Mouse (Mus musculus): ENCODE measurements around the gene Adamts3. TPM values are rescaled to one million over a fixed set of nuclear protein-coding genes. Genes with fewer than 3 reads are reported as not detected.

Adamts3 gene
- polyA plus RNA-seq, 1 experiment from 2014 or later, result 0.51 TPM

GRCm38 (mm10) chr5:89678148-89678547, 205.0 kb downstream of the Adamts3 start:
- Histone ChIP-seq H3K9me3 (ENCODE audit: low read length) (no peaks in the 10 kb centered on the region), H3K4me2 (ENCODE audit: low read depth, low read length) (no peak overlapping the region), H3K4me1 (ENCODE audit: insufficient read depth) (no peaks in the 10 kb centered on the region), H3K27ac (ENCODE audit: low read depth) (no peak overlapping the region), H3K36me3 (replicated peaks; ENCODE audit: insufficient read depth, low read length) (no peaks in the 10 kb centered on the region), H3K9ac (replicated peaks) (no peak overlapping the region), H3K27me3 (ENCODE audit: insufficient read depth, low read length) (no peaks in the 10 kb centered on the region), H3K4me3 (ENCODE audit: low read depth, low read length) (no peak overlapping the region)
- WGBS (ENCODE audit: insufficient replicate concordance), result 74% methylated on average over 4 of the region's 4 CpGs
- ATAC-seq, result no peak
- TF ChIP-seq EP300 (IDR thresholded peaks at IDR 0.05; ENCODE audit: low read depth) (no peak), CTCF (IDR thresholded peaks at IDR 0.05; ENCODE audit: low read depth) (no peak)
- no peak for DNase-seq

GRCm38 (mm10) chr5:89674066-89674848, 208.9 kb downstream of the Adamts3 start:
- no peak overlapping the region for H3K4me2 ChIP-seq (ENCODE audit: low read depth, low read length)
- 70% methylated on average over 9 of the region's 9 CpGs for WGBS (ENCODE audit: insufficient replicate concordance)
- H3K9me3 ChIP-seq (ENCODE audit: low read length), result no peaks in the 10 kb centered on the region
- no peaks in the 10 kb centered on the region for H3K36me3 ChIP-seq (replicated peaks; ENCODE audit: insufficient read depth, low read length)
- no peak overlapping the region for H3K4me3 ChIP-seq (ENCODE audit: low read depth, low read length)
- DNase-seq (no peak), ATAC-seq (no peak)
- H3K27me3 ChIP-seq (ENCODE audit: insufficient read depth, low read length), result no peaks in the 10 kb centered on the region
- H3K27ac ChIP-seq (ENCODE audit: low read depth), result no peak overlapping the region
- no peaks in the 10 kb centered on the region for H3K4me1 ChIP-seq (ENCODE audit: insufficient read depth)
- TF ChIP-seq EP300 (IDR thresholded peaks at IDR 0.05; ENCODE audit: low read depth), result no peak
- TF ChIP-seq CTCF (IDR thresholded peaks at IDR 0.05; ENCODE audit: low read depth), result no peak
- no peak overlapping the region for H3K9ac ChIP-seq (replicated peaks)

- H3K9ac ChIP-seq (replicated peaks), result no peak overlapping the region
These were observed 210.2 kb downstream of the Adamts3 start for GRCm38 (mm10) chr5:89672950-89673349.

GRCm38 (mm10) chr5:89654327-89654726, 228.8 kb downstream of the Adamts3 start:
- Histone ChIP-seq H3K36me3 (replicated peaks; ENCODE audit: insufficient read depth, low read length) (no peaks in the 10 kb centered on the region), H3K9me3 (ENCODE audit: low read length) (no peaks in the 10 kb centered on the region), H3K27me3 (ENCODE audit: insufficient read depth, low read length) (no peaks in the 10 kb centered on the region), H3K4me3 (ENCODE audit: low read depth, low read length) (no peak overlapping the region), H3K27ac (ENCODE audit: low read depth) (no peak overlapping the region), H3K9ac (replicated peaks) (no peak overlapping the region), H3K4me2 (ENCODE audit: low read depth, low read length) (no peak overlapping the region), H3K4me1 (ENCODE audit: insufficient read depth) (no peaks in the 10 kb centered on the region)
- 76% methylated on average over 1 of the region's 1 CpGs for WGBS (ENCODE audit: insufficient replicate concordance)
- DNase-seq (no peak), ATAC-seq (no peak)
- TF ChIP-seq EP300 (IDR thresholded peaks at IDR 0.05; ENCODE audit: low read depth), result no peak
- TF ChIP-seq CTCF (IDR thresholded peaks at IDR 0.05; ENCODE audit: low read depth), result no peak

More at GRCm38 (mm10) chr5:89672950-89673349, 210.2 kb downstream of the Adamts3 start:
- H3K4me1 ChIP-seq (ENCODE audit: insufficient read depth), result no peaks in the 10 kb centered on the region
- WGBS (ENCODE audit: insufficient replicate concordance), result 75% methylated on average over 4 of the region's 4 CpGs
- ATAC-seq (no peak), DNase-seq (no peak)
- no peak overlapping the region for H3K4me2 ChIP-seq (ENCODE audit: low read depth, low read length)
- no peaks in the 10 kb centered on the region for H3K9me3 ChIP-seq (ENCODE audit: low read length)
- H3K27ac ChIP-seq (ENCODE audit: low read depth), result no peak overlapping the region
- no peaks in the 10 kb centered on the region for H3K36me3 ChIP-seq (replicated peaks; ENCODE audit: insufficient read depth, low read length)
- H3K27me3 ChIP-seq (ENCODE audit: insufficient read depth, low read length), result no peaks in the 10 kb centered on the region
- TF ChIP-seq EP300 (IDR thresholded peaks at IDR 0.05; ENCODE audit: low read depth) (no peak), CTCF (IDR thresholded peaks at IDR 0.05; ENCODE audit: low read depth) (no peak)
- no peak overlapping the region for H3K4me3 ChIP-seq (ENCODE audit: low read depth, low read length)

- WGBS (ENCODE audit: insufficient replicate concordance), result 50% methylated on average over 2 of the region's 2 CpGs
- ATAC-seq, result no peak
- Histone ChIP-seq H3K4me2 (ENCODE audit: low read depth, low read length) (no peak overlapping the region), H3K9ac (replicated peaks) (no peak overlapping the region), H3K9me3 (ENCODE audit: low read length) (no peaks in the 10 kb centered on the region), H3K4me3 (ENCODE audit: low read depth, low read length) (no peak overlapping the region), H3K4me1 (ENCODE audit: insufficient read depth) (no peaks in the 10 kb centered on the region), H3K27me3 (ENCODE audit: insufficient read depth, low read length) (no peaks in the 10 kb centered on the region), H3K27ac (ENCODE audit: low read depth) (no peak overlapping the region), H3K36me3 (replicated peaks; ENCODE audit: insufficient read depth, low read length) (no peaks in the 10 kb centered on the region)
- TF ChIP-seq EP300 (IDR thresholded peaks at IDR 0.05; ENCODE audit: low read depth), result no peak
- no peak for TF ChIP-seq CTCF (IDR thresholded peaks at IDR 0.05; ENCODE audit: low read depth)
- no peak for DNase-seq
These were observed 229.3 kb downstream of the Adamts3 start for GRCm38 (mm10) chr5:89653862-89654261.

- no peaks in the 10 kb centered on the region for H3K27me3 ChIP-seq (ENCODE audit: insufficient read depth, low read length)
- no peaks in the 10 kb centered on the region for H3K36me3 ChIP-seq (replicated peaks; ENCODE audit: insufficient read depth, low read length)
- DNase-seq, result no peak
- H3K9me3 ChIP-seq (ENCODE audit: low read length), result no peaks in the 10 kb centered on the region
- H3K9ac ChIP-seq (replicated peaks), result no peak overlapping the region
- TF ChIP-seq EP300 (IDR thresholded peaks at IDR 0.05; ENCODE audit: low read depth) (no peak), CTCF (IDR thresholded peaks at IDR 0.05; ENCODE audit: low read depth) (no peak)
- no peaks in the 10 kb centered on the region for H3K4me1 ChIP-seq (ENCODE audit: insufficient read depth)
- no peak overlapping the region for H3K27ac ChIP-seq (ENCODE audit: low read depth)
- no peak overlapping the region for H3K4me3 ChIP-seq (ENCODE audit: low read depth, low read length)
- no peak overlapping the region for H3K4me2 ChIP-seq (ENCODE audit: low read depth, low read length)
- ATAC-seq, result no peak
These were observed 236.2 kb downstream of the Adamts3 start for GRCm38 (mm10) chr5:89646940-89647339.
